ENCODE assay signal across 8 mouse cellular contexts in the genomic region with DNA sequence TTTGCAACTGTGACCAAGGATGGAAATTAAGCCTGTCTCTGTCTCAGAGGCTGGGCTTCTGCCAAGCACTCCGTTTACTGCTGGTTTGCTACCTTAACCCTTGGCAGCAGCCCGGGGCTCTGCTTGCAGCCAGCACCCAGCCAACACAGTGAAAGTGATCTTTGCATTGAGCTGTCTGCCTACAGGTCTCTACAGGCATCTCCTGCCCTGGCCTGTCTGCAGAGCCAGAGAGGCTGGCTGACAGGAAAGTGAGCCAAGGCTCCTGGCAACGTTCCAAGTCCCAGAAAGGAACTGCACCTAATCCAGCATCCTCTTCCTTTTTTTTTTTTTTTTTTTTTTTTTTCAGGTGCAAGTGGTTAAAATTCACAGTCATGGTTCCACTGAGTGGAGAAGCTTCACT.
DNase-seq lines count a peak whose midpoint lies in the region; ATAC-seq and TF ChIP-seq lines count a peak whose summit lies in the region.

No protein-coding gene starts in this region.

- no peaks in the 10 kb centered on the region for H3K9me3 ChIP-seq in forebrain, embryonic 14.5 days (replicated peaks; ENCODE audit: control insufficient read depth, low read length)
- no peaks in the 10 kb centered on the region for H3K9me3 ChIP-seq in forebrain, embryonic 12.5 days

- H3K4me3 ChIP-seq in forebrain, embryonic 14.5 days (ENCODE audit: low read depth, low read length) = no peak overlapping the region
- H3K4me3 ChIP-seq in forebrain, embryonic 12.5 days (replicated peaks) = no peak overlapping the region
- H3K4me3 ChIP-seq in bone marrow macrophage, adult 2 months (ENCODE audit: insufficient read depth, low read length) = peak overlapping the region; percentile 62
- H3K4me3 ChIP-seq in thymus, adult 2 months (ENCODE audit: control insufficient read depth, insufficient read depth, low read length) = no peak overlapping the region

- no peak overlapping the region for H3K9ac ChIP-seq in forebrain, embryonic 14.5 days (ENCODE audit: low read length)
- H3K9ac ChIP-seq in forebrain, embryonic 12.5 days = no peak overlapping the region

- H3K27ac ChIP-seq in forebrain, embryonic 14.5 days (ENCODE audit: low read depth, low read length) = no peak overlapping the region
- no peak overlapping the region for H3K27ac ChIP-seq in forebrain, embryonic 12.5 days
- H3K27ac ChIP-seq in bone marrow macrophage, adult 2 months (ENCODE audit: insufficient read depth, low read depth, low read length) = peak overlapping the region; percentile 96
- no peak overlapping the region for H3K27ac ChIP-seq in thymus, adult 2 months (ENCODE audit: control insufficient read depth, insufficient read depth, low read length)

- H3K27me3 ChIP-seq in forebrain, embryonic 14.5 days (replicated peaks; ENCODE audit: control insufficient read depth, insufficient read depth, low read length) = no peaks in the 10 kb centered on the region
- H3K27me3 ChIP-seq in forebrain, embryonic 12.5 days = 0 out of 2 replicates have a peak, but pooled peaks cover 3% of the 10 kb centered on the region
- H3K27me3 ChIP-seq in thymus, adult 2 months (ENCODE audit: control insufficient read depth, insufficient read depth, low read length) = no peaks in the 10 kb centered on the region

- 20% methylated on average over 3 of the region's 3 CpGs for WGBS in forebrain, embryonic 14.5 days
- WGBS in forebrain, embryonic 12.5 days = 52% methylated on average over 3 of the region's 3 CpGs
- 8% methylated on average over 3 of the region's 3 CpGs for WGBS in thymus, adult 2 months

- no peak overlapping the region for H3K4me2 ChIP-seq in forebrain, embryonic 14.5 days (ENCODE audit: low read length)
- no peak overlapping the region for H3K4me2 ChIP-seq in forebrain, embryonic 12.5 days

- no peaks in the 10 kb centered on the region for H3K36me3 ChIP-seq in forebrain, embryonic 14.5 days (ENCODE audit: control insufficient read depth, insufficient read depth, low read length)
- H3K36me3 ChIP-seq in forebrain, embryonic 12.5 days (replicated peaks) = no peaks in the 10 kb centered on the region
- H3K36me3 ChIP-seq in thymus, adult 2 months (ENCODE audit: control insufficient read depth, insufficient read depth, low read length) = no peaks in the 10 kb centered on the region

- no peak for TF ChIP-seq CTCF in bone marrow macrophage, adult 2 months (IDR thresholded peaks at IDR 0.05; ENCODE audit: low read depth, low read length)
- TF ChIP-seq CTCF in thymus, adult 2 months (IDR thresholded peaks at IDR 0.05; ENCODE audit: borderline replicate concordance, control insufficient read depth, extremely low read depth, insufficient read depth, low read length, poor library complexity) = no peak

- peak; percentile 57 for ATAC-seq in forebrain, embryonic 14.5 days
- no peak; the same call in 1 of the 2 replicates for ATAC-seq in forebrain, embryonic 12.5 days (ENCODE audit: low FRiP score)
- ATAC-seq in frontal cortex, adult (ENCODE audit: low TSS enrichment) = peak; percentile 24; the same call in 1 of the 2 replicates

- TF ChIP-seq POLR2A in bone marrow macrophage, adult 2 months (IDR thresholded peaks at IDR 0.05; ENCODE audit: borderline replicate concordance, low read depth, low read length) = no peak
- TF ChIP-seq POLR2A in thymus, adult 2 months (IDR thresholded peaks at IDR 0.05; ENCODE audit: control insufficient read depth, extremely low read depth, insufficient read depth, low read length, poor library complexity) = no peak

- H3K4me1 ChIP-seq in forebrain, embryonic 14.5 days (ENCODE audit: control insufficient read depth, insufficient read depth, low read length) = peaks cover 15% of the 10 kb centered on the region
- H3K4me1 ChIP-seq in forebrain, embryonic 12.5 days = peaks cover 11% of the 10 kb centered on the region
- peaks cover 34% of the 10 kb centered on the region for H3K4me1 ChIP-seq in bone marrow macrophage, adult 2 months (ENCODE audit: control insufficient read depth, insufficient read depth, low read length)
- peaks cover 20% of the 10 kb centered on the region for H3K4me1 ChIP-seq in thymus, adult 2 months (replicated peaks; ENCODE audit: control insufficient read depth, insufficient read depth, low read length)

- DNase-seq in forebrain, embryonic 14.5 days (ENCODE audit: low spot score) = peak; percentile 77
- DNase-seq in heart, postnatal 36 days = peak; percentile 58 to 69
- peak; percentile 34 to 38 for DNase-seq in layer of hippocampus, postnatal 36 days
- DNase-seq in mesoderm, embryonic 11.5 days (ENCODE audit: low read depth, low spot score) = peak; percentile 44
- DNase-seq in thymus, adult 2 months = peak; percentile 13

- intact Hi-C loops in heart, postnatal 36 days (cut with DNase I) = no loop called here

Comparison
In these comparisons a context has a peak if more than half of its experiments do, and no peak if none do; other contexts are left out.
1. DNase-seq: peak in every context shown above with its lines; median percentile 77 in forebrain, embryonic 14.5 days; 64 in heart, postnatal 36 days; 44 in mesoderm, embryonic 11.5 days; 36 in layer of hippocampus, postnatal 36 days; 13 in thymus, adult 2 months.